Mouse (Mus musculus) ES-E14 (cell line): ENCODE measurements at regions not wholly inside any gene's neighbourhood (a gene's known extent, or its start where the extent isn't known, plus 50 kb on each side); places are given as distances from the start of the nearest gene placed in this dataset.

ENCODE experiments used
- DNase-seq: peaks from one replicate; pipeline ENCODE4 v3.0.0-alpha.2; 2013; ENCODE audit warnings: low read depth, low spot score
- H3K27ac ChIP-seq: 2 replicates; pipeline ENCODE4 v1.5.1; 2012; ENCODE audit warnings: low read depth, mild to moderate bottlenecking, low read length, moderate library complexity, mixed read lengths; ENCODE audit not compliant: poor library complexity, insufficient read depth, severe bottlenecking
- H3K36me3 ChIP-seq: 2 replicates; pipeline ENCODE4 v1.6.1; 2012; ENCODE audit warnings: mild to moderate bottlenecking, low read length, moderate library complexity, mixed read lengths; ENCODE audit not compliant: control insufficient read depth, poor library complexity, insufficient read depth, severe bottlenecking
- H3K4me1 ChIP-seq, 2 experiments: fragments of 150-350 bp in 1 of 2; sonication (generic) in 1 of 2; 2 replicates each; pipeline ENCODE4 v1.6.1; 2012; ENCODE audit warnings: low read length in 2 of 2, mild to moderate bottlenecking in 1 of 2, mixed read lengths in 1 of 2; ENCODE audit not compliant: control insufficient read depth in 2 of 2, insufficient read depth in 2 of 2, poor library complexity in 1 of 2
- H3K4me3 ChIP-seq, 2 experiments: fragments of 150-350 bp in 1 of 2; sonication (generic) in 1 of 2; 2 replicates each; pipeline ENCODE4 v1.5.1; 2012; ENCODE audit warnings: low read length in 2 of 2, low read depth in 1 of 2, mild to moderate bottlenecking in 1 of 2, mixed read lengths in 1 of 2; ENCODE audit not compliant: insufficient read depth in 1 of 2, poor library complexity in 1 of 2, severe bottlenecking in 1 of 2
- H3K9ac ChIP-seq: 2 replicates; pipeline ENCODE4 v1.6.1; 2012; ENCODE audit warnings: low read depth, mild to moderate bottlenecking, low read length, mixed read lengths; ENCODE audit not compliant: poor library complexity, insufficient read depth, severe bottlenecking
- H3K9me3 ChIP-seq: fragments of 150-350 bp; sonication (generic); 2 replicates; pipeline ENCODE4 v1.6.1; 2012; ENCODE audit warnings: low read depth, mild to moderate bottlenecking, low read length; ENCODE audit not compliant: control insufficient read depth, insufficient read depth
- CHD2 ChIP-seq: IDR thresholded peaks from 2 replicates; pipeline ENCODE4 v1.6.1; 2014; ENCODE audit warnings: mild to moderate bottlenecking, low read depth, low read length, inconsistent platforms
- HCFC1 ChIP-seq: IDR thresholded peaks from 2 replicates; pipeline ENCODE4 v1.6.1; 2012; ENCODE audit warnings: low read length, inconsistent platforms, borderline replicate concordance; ENCODE audit not compliant: insufficient read depth
- MAFK ChIP-seq: IDR thresholded peaks from 2 replicates; pipeline ENCODE4 v1.6.1; 2014; ENCODE audit warnings: mild to moderate bottlenecking, low read depth, low read length, inconsistent platforms; ENCODE audit not compliant: insufficient read depth
- ZC3H11A ChIP-seq: IDR thresholded peaks from 2 replicates; pipeline ENCODE4 v1.6.1; 2012; ENCODE audit warnings: low read depth, mild to moderate bottlenecking, inconsistent platforms, low read length, borderline replicate concordance
- ZNF384 ChIP-seq: IDR thresholded peaks from 2 replicates; pipeline ENCODE4 v1.6.1; 2012; ENCODE audit warnings: low read depth, low read length, inconsistent platforms
- in situ Hi-C, 2 experiments: fragments of 600-800 bp; cut with MboI; formaldehyde crosslinking; loops; one replicate each; pipeline ENCODE4 v1.15.1; 2025; ENCODE audit warnings: low sequenced_read_pairs in 2 of 2, inconsistent platforms in 1 of 2; ENCODE audit not compliant: unreplicated experiment in 2 of 2

GRCm38 (mm10) chr4:32074399-32075296 is 110.8 kb downstream of the Map3k7 start:
- H3K36me3 ChIP-seq = no peaks in the 10 kb centered on the region
- peak overlapping the region; percentile 15 to 34; a peak in 3 of 4 replicates for H3K4me3 ChIP-seq
- DNase-seq = no peak
- H3K27ac ChIP-seq = no peak overlapping the region
- H3K9me3 ChIP-seq = no peaks in the 10 kb centered on the region
- TF ChIP-seq MAFK (no peak), CHD2 (no peak), HCFC1 (no peak), ZNF384 (no peak), ZC3H11A (no peak)
- H3K4me1 ChIP-seq = peaks cover 0 to 3% of the 10 kb centered on the region in 2 experiments; a peak in 1 of 4 replicates
- in situ Hi-C loops = loop anchor here in 1 of 2 experiments (25.0 kb wide), 1 partner anchor 488 kb away; no protein-coding TSS in a partner anchor
- no peak overlapping the region for H3K9ac ChIP-seq

- H3K4me3 ChIP-seq = no peak overlapping the region
- H3K9ac ChIP-seq = no peak overlapping the region
- H3K36me3 ChIP-seq = no peaks in the 10 kb centered on the region
- no peak overlapping the region for H3K27ac ChIP-seq
- in situ Hi-C loops = no loop called here
- H3K4me1 ChIP-seq = peaks cover 0 to 6% of the 10 kb centered on the region in 2 experiments; a peak in 1 of 4 replicates
- no peak for DNase-seq
- TF ChIP-seq CHD2 (no peak), ZC3H11A (no peak), ZNF384 (no peak), MAFK (no peak), HCFC1 (no peak)
- no peaks in the 10 kb centered on the region for H3K9me3 ChIP-seq
These were observed 112.6 kb downstream of the Map3k7 start for GRCm38 (mm10) chr4:32076391-32076925.

GRCm38 (mm10) chr4:32083456-32083855 is 119.6 kb downstream of the Map3k7 start:
- Histone ChIP-seq H3K36me3 (no peaks in the 10 kb centered on the region), H3K4me3 (no peak overlapping the region), H3K27ac (no peak overlapping the region), H3K9me3 (no peaks in the 10 kb centered on the region), H3K9ac (no peak overlapping the region), H3K4me1 (0 out of 4 replicates have a peak, but pooled peaks cover 0 to 3% of the 10 kb centered on the region in 2 experiments)
- in situ Hi-C loops = no loop called here
- DNase-seq = no peak
- TF ChIP-seq ZC3H11A = no peak
- no peak for TF ChIP-seq HCFC1
- no peak for TF ChIP-seq MAFK
- no peak for TF ChIP-seq CHD2
- TF ChIP-seq ZNF384 = no peak

GRCm38 (mm10) chr4:32084250-32084869 is 120.5 kb downstream of the Map3k7 start:
- in situ Hi-C loops = no loop called here
- DNase-seq = no peak
- no peaks in the 10 kb centered on the region for H3K9me3 ChIP-seq
- TF ChIP-seq ZC3H11A (no peak), ZNF384 (no peak), MAFK (no peak), CHD2 (no peak), HCFC1 (no peak)
- H3K36me3 ChIP-seq = no peaks in the 10 kb centered on the region
- H3K27ac ChIP-seq = no peak overlapping the region
- no peak overlapping the region for H3K4me3 ChIP-seq
- 0 out of 4 replicates have a peak, but pooled peaks cover 0 to 3% of the 10 kb centered on the region in 2 experiments for H3K4me1 ChIP-seq
- no peak overlapping the region for H3K9ac ChIP-seq
